Mouse (Mus musculus) spleen, adult 2 months (tissue): ENCODE measurements around the gene Ispd.

Experiments used
- CTCF ChIP-seq: fragments of 200-500 bp; IDR thresholded peaks from 2 replicates; pipeline ENCODE4 v1.5.1; 2011; ENCODE audit warnings: mild to moderate bottlenecking, inconsistent platforms; ENCODE audit not compliant: insufficient read depth, insufficient read length, insufficient replicate concordance; ENCODE audit errors: extremely low read depth
- POLR2A ChIP-seq: fragments of 200-500 bp; IDR thresholded peaks from 2 replicates; pipeline ENCODE4 v1.6.1; 2011; ENCODE audit warnings: low read depth, low read length, inconsistent platforms

GRCm38 (mm10) chr12:36533160-36533900 lies 152.1 kb downstream of the Ispd start:
- TF ChIP-seq POLR2A (no peak), CTCF (no peak)
